31 mouse cellular contexts compared by ENCODE assay signal in the genomic region with DNA sequence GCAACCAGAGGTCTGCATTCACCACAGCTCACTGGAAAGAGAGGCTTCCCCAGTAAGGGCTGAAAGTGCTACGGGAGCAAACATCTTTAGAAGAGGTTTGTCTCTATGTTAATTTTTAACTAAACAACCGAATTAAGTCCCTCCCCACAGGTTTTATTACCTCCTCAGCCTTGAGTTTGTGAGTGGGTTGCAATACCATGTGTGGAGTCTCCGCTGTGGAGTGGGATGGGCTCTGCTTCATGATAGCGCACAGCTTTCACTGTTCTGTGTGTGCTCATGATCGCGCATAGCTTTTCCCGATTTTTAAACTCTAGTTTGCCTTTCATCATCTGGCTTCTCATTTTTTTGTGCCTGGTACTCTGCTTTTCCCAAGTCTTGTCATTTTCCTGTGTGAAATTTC. TPM values are rescaled to one million over a fixed set of nuclear protein-coding genes. Genes with fewer than 3 reads are reported as not detected.
DNase-seq lines count a peak whose midpoint lies in the region; ATAC-seq and TF ChIP-seq lines count a peak whose summit lies in the region.
"Had no signal": no experiment of that assay in that cellular context is flagged by ENCODE, and none has a peak within 500 bp of the region (broad histone marks: within the 10 kb centered on the region; RNA-seq: fewer than 3 reads in every experiment).

No protein-coding gene starts in this region.

- H3K4me1 ChIP-seq in intestine, embryonic 15.5 days (replicated peaks), result 0 out of 2 replicates have a peak, but pooled peaks cover 2% of the 10 kb centered on the region
- peaks cover 3% of the 10 kb centered on the region; the same call in 1 of the 2 replicates for H3K4me1 ChIP-seq in intestine, postnatal 0 days (replicated peaks; ENCODE audit: control insufficient read depth, insufficient read depth, low read length)
- H3K4me1 ChIP-seq: embryonic facial prominence, embryonic 13.5 days; embryonic facial prominence, embryonic 15.5 days; forebrain, embryonic 10.5 days; forebrain, embryonic 12.5 days had no signal

- no peaks in the 10 kb centered on the region for H3K9me3 ChIP-seq in intestine, embryonic 15.5 days
- H3K9me3 ChIP-seq in intestine, postnatal 0 days (ENCODE audit: control insufficient read depth), result no peaks in the 10 kb centered on the region
- H3K9me3 ChIP-seq: embryonic facial prominence, embryonic 13.5 days; embryonic facial prominence, embryonic 15.5 days; forebrain, embryonic 10.5 days; forebrain, embryonic 12.5 days had no signal

- no peak overlapping the region for H3K27ac ChIP-seq in intestine, embryonic 15.5 days
- no peak overlapping the region for H3K27ac ChIP-seq in intestine, postnatal 0 days (ENCODE audit: low read depth, low read length)
- H3K27ac ChIP-seq: embryonic facial prominence, embryonic 13.5 days; embryonic facial prominence, embryonic 15.5 days; forebrain, embryonic 10.5 days; forebrain, embryonic 12.5 days had no signal

- H3K36me3 ChIP-seq in intestine, embryonic 15.5 days, result no peaks in the 10 kb centered on the region
- no peaks in the 10 kb centered on the region for H3K36me3 ChIP-seq in intestine, postnatal 0 days (ENCODE audit: control insufficient read depth, insufficient read depth)
- H3K36me3 ChIP-seq: embryonic facial prominence, embryonic 13.5 days; embryonic facial prominence, embryonic 15.5 days; forebrain, embryonic 10.5 days; forebrain, embryonic 12.5 days; G1E had no signal

- ATAC-seq in intestine, embryonic 15.5 days, result peak; percentile 74
- ATAC-seq in intestine, postnatal 0 days, result peak; percentile 31; the same call in 1 of the 2 replicates
- ATAC-seq: activated CD4-positive, CD25-positive, alpha-beta regulatory T cell, adult 4 months; CD4-positive, CD25-positive, alpha-beta regulatory T cell, adult 4 months; forebrain, embryonic 14.5 days; forebrain, embryonic 16.5 days; Patski had no signal

- H3K9ac ChIP-seq in intestine, embryonic 15.5 days, result no peak overlapping the region
- H3K9ac ChIP-seq in intestine, postnatal 0 days (ENCODE audit: low read depth, low read length), result no peak overlapping the region
- H3K9ac ChIP-seq: embryonic facial prominence, embryonic 13.5 days; embryonic facial prominence, embryonic 15.5 days; forebrain, embryonic 12.5 days had no signal

- no peak overlapping the region for H3K4me3 ChIP-seq in intestine, embryonic 15.5 days (replicated peaks)
- H3K4me3 ChIP-seq in intestine, postnatal 0 days (ENCODE audit: low read depth, low read length), result no peak overlapping the region
- H3K4me3 ChIP-seq: embryonic facial prominence, embryonic 13.5 days; embryonic facial prominence, embryonic 15.5 days; erythroblast, embryonic 14.5 days; forebrain, embryonic 10.5 days; forebrain, embryonic 12.5 days had no signal

- intact Hi-C loops in heart, postnatal 25 days (cut with DNase I), result no loop called here

- DNase-seq in heart, adult 11 months, result peak; percentile 16
- no peak for DNase-seq in heart, postnatal 25 days (ENCODE audit: low spot score)
- no peak for DNase-seq in adrenal gland, postnatal 36 days
- DNase-seq: adrenal gland, adult 8-10 months; adrenal gland, postnatal 14 days; B cell, adult 2 months; cerebellum, adult 11 months; cerebellum, adult 18-20 months; cerebellum, adult 8-10 months; cerebellum, adult 9-11 months; cerebellum, postnatal 14 days; cerebellum, postnatal 36 days; embryo, embryonic 11 days had no signal

- 51% methylated on average over 7 of the region's 7 CpGs for WGBS in intestine, embryonic 15.5 days
- 42% methylated on average over 7 of the region's 7 CpGs for WGBS in intestine, postnatal 0 days

- TF ChIP-seq CTCF in intestine, postnatal 0 days (IDR thresholded peaks at IDR 0.05; ENCODE audit: low read depth), result no peak

- no peaks in the 10 kb centered on the region for H3K27me3 ChIP-seq in intestine, embryonic 15.5 days (replicated peaks)
- no peaks in the 10 kb centered on the region for H3K27me3 ChIP-seq in intestine, postnatal 0 days (replicated peaks; ENCODE audit: control insufficient read depth, insufficient read depth, low read length)
- H3K27me3 ChIP-seq: CH12.LX; embryonic facial prominence, embryonic 13.5 days; embryonic facial prominence, embryonic 15.5 days; forebrain, embryonic 12.5 days had no signal

- H3K4me2 ChIP-seq in intestine, embryonic 15.5 days (replicated peaks), result peak overlapping the region; percentile 28; the same call in 1 of the 2 replicates
- 0 out of 2 replicates have a peak overlapping the region, but pooled peaks have one; percentile 32 for H3K4me2 ChIP-seq in intestine, postnatal 0 days (replicated peaks; ENCODE audit: low read depth)
- H3K4me2 ChIP-seq: embryonic facial prominence, embryonic 13.5 days; embryonic facial prominence, embryonic 15.5 days; forebrain, embryonic 12.5 days had no signal

RNA-seq across cellular contexts. Expression of a gene that starts 9.7 kb away (rescaled TPM):
- total RNA-seq in heart, postnatal 25 days (2021), result under 1 TPM; 0.45 to 0.91 TPM
- 1.3 and 2.0 TPM in 2 replicates for polyA plus RNA-seq in intestine, embryonic 15.5 days (2015; fragmentation: Nextera tagmentation; extraction: Ambion mirVana)
- 0.98 and 1.2 TPM in 2 replicates for polyA plus RNA-seq in intestine, postnatal 0 days (2015; fragmentation: Nextera tagmentation; extraction: Ambion mirVana)
- 1 to 10 TPM; 3.9 to 5.2 TPM for total RNA-seq in adrenal gland, postnatal 36 days (2021)
- total RNA-seq: G1E had no signal
- polyA plus RNA-seq: erythroblast, embryonic 14.5 days; G1E; Patski had no signal

RNA-seq across cellular contexts. Expression of a gene that starts 57.7 kb away (rescaled TPM):
- total RNA-seq in heart, postnatal 25 days (2021), result not detected
- polyA plus RNA-seq in intestine, embryonic 15.5 days (2015; fragmentation: Nextera tagmentation; extraction: Ambion mirVana), result 0.06 and 0.11 TPM in 2 replicates
- polyA plus RNA-seq in intestine, postnatal 0 days (2015; fragmentation: Nextera tagmentation; extraction: Ambion mirVana), result not detected in 2 replicates
- total RNA-seq in adrenal gland, postnatal 36 days (2021), result under 1 TPM; 0.33 to 0.36 TPM
- total RNA-seq: adrenal gland, postnatal 14 days; adrenal gland, postnatal 4 days; CH12.LX; common myeloid progenitor, adult 5-6 weeks had no signal
- polyA plus RNA-seq: activated CD4-positive, CD25-positive, alpha-beta regulatory T cell, adult 4 months; brain, embryonic 14.5 days; CD4-positive, CD25-positive, alpha-beta regulatory T cell, adult 4 months; embryonic facial prominence, embryonic 11.5 days; embryonic facial prominence, embryonic 13.5 days; erythroblast, embryonic 14.5 days; forebrain, embryonic 10.5 days; forebrain, embryonic 12.5 days; forebrain, embryonic 14.5 days; forebrain, embryonic 16.5 days; G1E; Patski had no signal
